15 mouse cellular contexts compared by ENCODE assay signal in genomic region chr4:57762424-57762823, GRCm38 (mm10). TPM values are rescaled to one million over a fixed set of nuclear protein-coding genes. Genes with fewer than 3 reads are reported as not detected.
A peak's percentile ranks its signal among the peaks of the same experiment; 100 is the strongest.
DNase-seq lines count a peak whose midpoint lies in the region; ATAC-seq and TF ChIP-seq lines count a peak whose summit lies in the region.
"Had no signal": no experiment of that assay in that cellular context is flagged by ENCODE, and none has a peak within 500 bp of the region (broad histone marks: within the 10 kb centered on the region; RNA-seq: fewer than 3 reads in every experiment).

No protein-coding gene starts in this region.

- peaks cover 28% of the 10 kb centered on the region for H3K4me1 ChIP-seq in heart, adult 2 months (ENCODE audit: control insufficient read depth, insufficient read depth, low read length)
- H3K4me1 ChIP-seq in lung, embryonic 15.5 days = peaks cover 35% of the 10 kb centered on the region
- H3K4me1 ChIP-seq in heart, embryonic 11.5 days (ENCODE audit: control insufficient read depth, insufficient read depth, low read length) = peaks cover 36% of the 10 kb centered on the region
- H3K4me1 ChIP-seq in heart, postnatal 0 days (ENCODE audit: control insufficient read depth, insufficient read depth) = peaks cover 40% of the 10 kb centered on the region
- H3K4me1 ChIP-seq: liver, embryonic 15.5 days had no signal

- H3K27me3 ChIP-seq in heart, adult 2 months (ENCODE audit: control insufficient read depth, insufficient read depth, low read length) = no peaks in the 10 kb centered on the region
- H3K27me3 ChIP-seq in lung, embryonic 15.5 days = no peaks in the 10 kb centered on the region
- H3K27me3 ChIP-seq in heart, embryonic 11.5 days (ENCODE audit: control insufficient read depth, insufficient read depth, low read length) = no peaks in the 10 kb centered on the region
- no peaks in the 10 kb centered on the region for H3K27me3 ChIP-seq in heart, postnatal 0 days (ENCODE audit: control insufficient read depth, insufficient read depth, low read length)
- H3K27me3 ChIP-seq: hindbrain, embryonic 15.5 days; kidney, embryonic 15.5 days; limb, embryonic 12.5 days; liver, embryonic 15.5 days had no signal

- intact Hi-C loops in heart, adult 2 months (cut with DNase I) = no loop called here
- intact Hi-C loops in heart, postnatal 25 days (cut with DNase I) = no loop called here

- H3K9ac ChIP-seq in heart, adult 2 months (ENCODE audit: low read depth, low read length) = no peak overlapping the region
- no peak overlapping the region for H3K9ac ChIP-seq in lung, embryonic 15.5 days
- H3K9ac ChIP-seq in heart, embryonic 11.5 days (ENCODE audit: low read depth, low read length) = peak overlapping the region; percentile 1; the same call in 1 of the 2 replicates
- no peak overlapping the region for H3K9ac ChIP-seq in heart, postnatal 0 days (replicated peaks; ENCODE audit: low read depth, low read length)
- H3K9ac ChIP-seq: hindbrain, embryonic 15.5 days; kidney, embryonic 15.5 days; limb, embryonic 12.5 days; liver, embryonic 15.5 days had no signal

- TF ChIP-seq POLR2A in heart, adult 2 months (IDR thresholded peaks at IDR 0.05; ENCODE audit: insufficient read depth, low read depth, low read length) = no peak

- TF ChIP-seq CTCF in heart, adult 2 months (IDR thresholded peaks at IDR 0.05) = no peak
- TF ChIP-seq CTCF in heart, postnatal 0 days (IDR thresholded peaks at IDR 0.05; ENCODE audit: low read depth) = no peak

- 56% methylated on average over 7 of the region's 7 CpGs for WGBS in heart, adult 2 months
- 53% methylated on average over 7 of the region's 7 CpGs for WGBS in lung, embryonic 15.5 days
- 56% methylated on average over 7 of the region's 7 CpGs for WGBS in heart, embryonic 11.5 days (ENCODE audit: insufficient replicate concordance)
- 41% methylated on average over 7 of the region's 7 CpGs for WGBS in heart, postnatal 0 days

- H3K4me2 ChIP-seq in lung, embryonic 15.5 days = no peak overlapping the region
- no peak overlapping the region for H3K4me2 ChIP-seq in heart, embryonic 11.5 days
- H3K4me2 ChIP-seq in heart, postnatal 0 days (ENCODE audit: low read depth, low read length) = no peak overlapping the region
- H3K4me2 ChIP-seq: hindbrain, embryonic 15.5 days; kidney, embryonic 15.5 days; limb, embryonic 12.5 days; liver, embryonic 15.5 days had no signal

- DNase-seq in heart, adult 2 months = peak in 1 of 2 experiments; percentile 49
- DNase-seq in heart, postnatal 25 days (ENCODE audit: low spot score) = no peak
- no peak for DNase-seq in lung, adult 18-20 months
- no peak for DNase-seq in heart, postnatal 0 days (ENCODE audit: low spot score)
- DNase-seq in embryo, embryonic 11 days = no peak
- DNase-seq: cerebellum, postnatal 10 days; gastrocnemius, postnatal 36 days had no signal

- H3K36me3 ChIP-seq in heart, adult 2 months (ENCODE audit: control insufficient read depth, insufficient read depth, low read length) = peaks cover 15% of the 10 kb centered on the region
- H3K36me3 ChIP-seq in lung, embryonic 15.5 days = no peaks in the 10 kb centered on the region
- H3K36me3 ChIP-seq in heart, embryonic 11.5 days (ENCODE audit: control insufficient read depth, insufficient read depth, low read length) = no peaks in the 10 kb centered on the region
- H3K36me3 ChIP-seq in heart, postnatal 0 days (replicated peaks; ENCODE audit: control insufficient read depth, insufficient read depth, low read length) = peaks cover 4% of the 10 kb centered on the region; the same call in 1 of the 2 replicates
- H3K36me3 ChIP-seq: hindbrain, embryonic 15.5 days; kidney, embryonic 15.5 days; limb, embryonic 12.5 days; liver, embryonic 15.5 days had no signal

- peak overlapping the region; percentile 50 for H3K27ac ChIP-seq in heart, adult 2 months
- peak overlapping the region; percentile 86 for H3K27ac ChIP-seq in lung, embryonic 15.5 days
- peak overlapping the region; percentile 73 for H3K27ac ChIP-seq in heart, embryonic 11.5 days (ENCODE audit: low read depth, low read length)
- peak overlapping the region; percentile 80 for H3K27ac ChIP-seq in heart, postnatal 0 days (ENCODE audit: low read depth)
- H3K27ac ChIP-seq: hindbrain, embryonic 15.5 days; kidney, embryonic 15.5 days; limb, embryonic 12.5 days; liver, embryonic 15.5 days had no signal

- no peak for ATAC-seq in lung, embryonic 15.5 days (ENCODE audit: borderline replicate concordance, extremely low read depth, low FRiP score, low TSS enrichment)
- ATAC-seq in heart, embryonic 11.5 days (replicated peaks; ENCODE audit: insufficient number of reproducible peaks, low FRiP score, low TSS enrichment) = no peak
- ATAC-seq in heart, postnatal 0 days (ENCODE audit: insufficient read depth, low read depth) = no peak
- ATAC-seq: activated CD4-positive, CD25-positive, alpha-beta regulatory T cell, adult 4 months had no signal

- no peaks in the 10 kb centered on the region for H3K9me3 ChIP-seq in lung, embryonic 15.5 days
- H3K9me3 ChIP-seq in heart, embryonic 11.5 days (replicated peaks; ENCODE audit: control insufficient read depth, low read length) = no peaks in the 10 kb centered on the region
- H3K9me3 ChIP-seq in heart, postnatal 0 days (replicated peaks; ENCODE audit: control insufficient read depth, low read length) = no peaks in the 10 kb centered on the region
- H3K9me3 ChIP-seq: hindbrain, embryonic 15.5 days; kidney, embryonic 15.5 days; limb, embryonic 12.5 days; liver, embryonic 15.5 days had no signal

- no peak for TF ChIP-seq EP300 in heart, adult 2 months (IDR thresholded peaks at IDR 0.05; ENCODE audit: insufficient read depth, low read depth, low read length)
- TF ChIP-seq EP300 in heart, postnatal 0 days (IDR thresholded peaks at IDR 0.05; ENCODE audit: low read depth) = no peak

- no peak overlapping the region for H3K4me3 ChIP-seq in heart, adult 2 months
- H3K4me3 ChIP-seq in lung, embryonic 15.5 days = no peak overlapping the region
- no peak overlapping the region for H3K4me3 ChIP-seq in heart, embryonic 11.5 days (ENCODE audit: low read depth, low read length)
- H3K4me3 ChIP-seq in heart, postnatal 0 days (ENCODE audit: low read depth, low read length) = no peak overlapping the region
- H3K4me3 ChIP-seq: hindbrain, embryonic 15.5 days; kidney, embryonic 15.5 days; limb, embryonic 12.5 days; liver, embryonic 15.5 days; myocyte had no signal

- H3K79me2 ChIP-seq in heart, adult 2 months (replicated peaks; ENCODE audit: control insufficient read depth, insufficient read depth, low read length) = no peaks in the 10 kb centered on the region

RNA-seq across cellular contexts. Expression of gene Akap2, which starts 45.0 kb away (rescaled TPM):
- total RNA-seq in heart, adult 2 months (2021) = 100 to 1,000 TPM in 1 of 2 experiments, 10 to 100 TPM in 1; 86.4 to 106 TPM
- 72.4 and 95.9 TPM in 2 replicates for polyA plus RNA-seq in heart, adult 2 months (2012; rRNA removed)
- 10 to 100 TPM; 84.4 to 96.1 TPM for total RNA-seq in heart, postnatal 25 days (2021)
- polyA plus RNA-seq in lung, embryonic 15.5 days (2015; fragmentation: Nextera tagmentation; extraction: Ambion mirVana) = 45.5 and 47.0 TPM in 2 replicates
- 43.4 and 45.9 TPM in 2 replicates for polyA plus RNA-seq in heart, embryonic 11.5 days (2014; fragmentation: Nextera tagmentation; extraction: Ambion mirVana)
- 64.1 and 65.5 TPM in 2 replicates for total RNA-seq in heart, postnatal 0 days (2014; rRNA removed; ENCODE audit: low replicate concordance)
- polyA plus RNA-seq in heart, postnatal 0 days (2015; fragmentation: Nextera tagmentation; extraction: Ambion mirVana) = 33.8 and 37.7 TPM in 2 replicates
